Mouse (Mus musculus) forebrain, embryonic 12.5 days (tissue): Measurements from ENCODE around the gene Acan. TPM values are rescaled to one million over a fixed set of nuclear protein-coding genes. Genes with fewer than 3 reads are reported as not detected.

Source experiments
- ATAC-seq: fragments of 200-750 bp; cut with Nextera tagmentation; 2 replicates; pipeline ENCODE4 v1.8.0; 2017; ENCODE audit warnings: moderate TSS enrichment; ENCODE audit not compliant: low FRiP score
- H3K27ac ChIP-seq: fragments of 300-500 bp; sonication (generic); 2 replicates; pipeline ENCODE4 v1.5.1; 2016; ENCODE audit warnings: mild to moderate bottlenecking
- H3K27me3 ChIP-seq: fragments of 300-500 bp; sonication (generic); 2 replicates; pipeline ENCODE4 v1.6.1; 2016; ENCODE audit warnings: mild to moderate bottlenecking
- H3K36me3 ChIP-seq: fragments of 300-500 bp; sonication (generic); replicated peaks from 2 replicates; pipeline ENCODE4 v1.6.1; 2016; ENCODE audit warnings: mild to moderate bottlenecking
- H3K4me1 ChIP-seq: fragments of 300-500 bp; sonication (generic); 2 replicates; pipeline ENCODE4 v1.6.1; 2016
- H3K4me2 ChIP-seq: fragments of 300-500 bp; sonication (generic); 2 replicates; pipeline ENCODE4 v1.6.1; 2016; ENCODE audit warnings: mild to moderate bottlenecking, moderate library complexity
- H3K4me3 ChIP-seq: fragments of 300-500 bp; sonication (generic); replicated peaks from 2 replicates; pipeline ENCODE4 v1.5.1; 2016; ENCODE audit warnings: mild to moderate bottlenecking
- H3K9ac ChIP-seq: fragments of 300-500 bp; sonication (generic); 2 replicates; pipeline ENCODE4 v1.6.1; 2016; ENCODE audit warnings: mild to moderate bottlenecking
- H3K9me3 ChIP-seq: fragments of 300-500 bp; sonication (generic); 2 replicates; pipeline ENCODE4 v1.6.1; 2016
- WGBS: fragments of 180-500 bp; shearing (Covaris S2); methylation state at CpG from one replicate; pipeline ENCODE4 v1.1.7; 2016; 5-methylcytosine and 5-hydroxymethylcytosine counted together
- polyA plus RNA-seq: library from polyadenylated mRNA; unstranded; fragments of >200 nt; fragmentation: Nextera tagmentation; extraction: Ambion mirVana; gene quantifications from 2 replicates; pipeline ENCODE4 v1.2.1, GENCODE M21; 2016

Acan gene
- polyA plus RNA-seq, 1 experiment from 2014 or later = 0.63 TPM

DNA sequence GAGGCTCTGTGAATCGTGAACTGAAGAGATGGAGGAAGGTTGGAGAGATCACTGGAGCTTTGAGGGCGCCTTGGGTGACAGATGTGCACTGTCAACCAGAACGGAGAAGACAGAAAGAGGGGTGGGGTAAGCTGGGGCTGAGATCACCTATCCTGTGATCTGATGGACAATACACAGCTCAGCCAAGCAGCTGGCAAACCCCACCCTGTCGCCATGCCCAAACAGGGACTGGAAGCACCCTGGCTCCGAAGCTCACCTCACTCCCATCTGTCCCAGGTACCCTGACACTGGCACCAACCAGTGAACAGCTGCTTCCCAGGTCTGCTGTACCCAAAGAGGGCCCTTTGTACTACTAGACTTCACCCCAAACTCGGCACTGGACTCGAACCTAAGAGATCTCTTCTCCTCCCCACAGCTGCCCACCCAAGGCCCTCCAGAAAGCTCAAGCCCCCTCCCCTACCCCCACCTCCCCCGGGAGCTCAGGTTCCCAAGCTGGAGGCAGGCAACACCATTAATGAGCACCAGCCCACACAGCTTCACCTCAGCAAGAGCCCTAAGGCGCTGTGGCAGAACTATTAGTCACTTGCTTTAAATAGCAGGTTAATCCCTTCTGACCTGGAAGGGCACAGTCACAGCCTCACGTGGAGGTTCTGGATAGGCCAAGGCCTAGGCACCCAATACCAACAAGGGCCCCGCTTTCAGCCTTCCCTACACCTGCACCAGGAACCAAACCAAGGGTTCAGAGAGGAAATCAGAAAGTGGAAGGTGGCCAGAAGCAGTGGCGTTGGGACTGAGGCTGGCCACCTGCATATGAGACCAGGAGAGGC is 93.9 kb downstream of the Acan start:
- H3K36me3 ChIP-seq = 0 out of 2 replicates have a peak, but pooled peaks cover 3% of the 10 kb centered on the region
- H3K27me3 ChIP-seq = no peaks in the 10 kb centered on the region
- no peak for ATAC-seq
- H3K27ac ChIP-seq = no peak overlapping the region
- H3K4me2 ChIP-seq = peak overlapping the region; percentile 89
- peak overlapping the region; percentile 61; the same call in 1 of the 2 replicates for H3K4me3 ChIP-seq
- H3K4me1 ChIP-seq = peaks cover 30% of the 10 kb centered on the region
- peak overlapping the region; percentile 59; the same call in 1 of the 2 replicates for H3K9ac ChIP-seq
- no peaks in the 10 kb centered on the region for H3K9me3 ChIP-seq
- 52% methylated on average over 12 of the region's 12 CpGs for WGBS

DNA sequence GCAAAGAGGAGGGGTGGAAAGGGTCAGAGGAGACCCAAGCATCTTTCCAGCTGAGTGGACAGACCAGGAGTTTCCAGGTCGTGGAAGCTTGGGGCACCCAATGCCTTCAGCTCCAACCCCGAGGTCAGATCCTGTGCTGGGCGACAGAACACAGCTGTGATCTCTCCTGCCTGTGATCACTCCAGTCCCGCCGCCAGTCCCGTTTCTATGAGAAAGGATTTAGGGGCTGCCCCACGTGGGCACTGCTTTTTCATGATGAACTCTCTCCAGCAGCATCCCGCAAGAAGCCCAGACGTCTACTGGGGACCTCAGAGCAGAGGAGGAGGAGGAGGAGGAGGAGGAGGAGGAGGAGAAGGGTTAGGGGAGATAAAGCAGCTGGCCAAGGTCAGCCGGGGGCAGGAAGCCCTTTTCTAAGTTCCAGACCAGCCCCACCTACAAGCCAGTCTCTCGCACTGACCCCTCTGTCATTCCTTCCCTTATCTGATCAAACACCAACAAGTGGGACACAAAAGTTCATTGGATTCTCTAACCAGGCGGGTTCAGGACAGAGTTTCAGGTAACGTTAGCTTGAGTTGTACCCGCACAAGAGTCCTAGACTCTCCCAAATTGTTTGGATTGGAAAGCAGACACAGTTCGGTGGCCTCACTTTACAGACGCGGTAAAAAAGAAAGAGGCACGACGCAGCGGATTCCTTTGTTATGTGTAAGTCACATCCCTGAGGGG is 94.8 kb downstream of the Acan start:
- Histone ChIP-seq H3K4me3 (peak overlapping the region; percentile 61), H3K4me2 (peak overlapping the region; percentile 89), H3K9ac (peak overlapping the region; percentile 59), H3K27ac (no peak overlapping the region), H3K27me3 (no peaks in the 10 kb centered on the region), H3K9me3 (no peaks in the 10 kb centered on the region), H3K36me3 (0 out of 2 replicates have a peak, but pooled peaks cover 3% of the 10 kb centered on the region), H3K4me1 (peaks cover 30% of the 10 kb centered on the region)
- under 1% methylated on average over 18 of the region's 20 CpGs for WGBS
- ATAC-seq = no peak; the same call in 1 of the 2 replicates

DNA sequence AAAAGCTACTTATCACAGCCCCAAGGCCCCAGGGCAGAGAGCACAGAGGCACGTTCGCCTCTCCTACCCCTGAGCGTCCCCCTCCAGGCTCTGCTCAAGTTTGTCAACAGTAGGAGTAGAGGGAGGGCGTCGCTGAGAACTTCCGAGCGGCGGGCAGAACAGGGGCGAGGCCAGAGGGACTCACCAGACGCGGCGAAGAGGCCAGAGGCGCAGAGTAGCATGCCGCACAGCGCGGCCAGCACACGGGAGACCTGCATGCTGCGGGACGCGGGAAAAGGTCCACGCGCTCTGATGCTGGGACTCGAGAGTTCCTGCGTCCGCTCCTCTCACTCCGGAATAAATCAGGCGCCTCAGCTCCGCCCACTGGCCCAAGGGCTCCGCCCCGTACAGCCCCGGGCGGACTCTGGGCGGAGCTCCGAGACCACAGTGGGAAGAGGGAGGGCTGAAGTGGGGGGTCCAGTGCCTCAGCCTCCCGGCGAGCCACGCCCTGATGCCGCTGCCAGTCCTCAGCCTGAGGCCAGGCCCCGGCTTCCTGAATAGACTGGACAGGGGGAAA is 95.5 kb downstream of the Acan start, which contains the start of gene Mfge8:
Gene Mfge8 (minus strand): TSS at position 350 of the 556 bp plus-strand sequence.
- Histone ChIP-seq H3K36me3 (0 out of 2 replicates have a peak, but pooled peaks cover 3% of the 10 kb centered on the region), H3K9ac (peak within 1 kb of the TSS; percentile 59), H3K27me3 (no peaks in the 10 kb centered on the region), H3K27ac (no peak within 1 kb of the TSS), H3K4me3 (peak within 1 kb of the TSS; percentile 61), H3K4me2 (peak within 1 kb of the TSS; percentile 89), H3K4me1 (peaks cover 30% of the 10 kb centered on the region), H3K9me3 (no peaks in the 10 kb centered on the region)
- peak; percentile 95 for ATAC-seq
- under 1% methylated on average over 39 of the region's 39 CpGs for WGBS

DNA sequence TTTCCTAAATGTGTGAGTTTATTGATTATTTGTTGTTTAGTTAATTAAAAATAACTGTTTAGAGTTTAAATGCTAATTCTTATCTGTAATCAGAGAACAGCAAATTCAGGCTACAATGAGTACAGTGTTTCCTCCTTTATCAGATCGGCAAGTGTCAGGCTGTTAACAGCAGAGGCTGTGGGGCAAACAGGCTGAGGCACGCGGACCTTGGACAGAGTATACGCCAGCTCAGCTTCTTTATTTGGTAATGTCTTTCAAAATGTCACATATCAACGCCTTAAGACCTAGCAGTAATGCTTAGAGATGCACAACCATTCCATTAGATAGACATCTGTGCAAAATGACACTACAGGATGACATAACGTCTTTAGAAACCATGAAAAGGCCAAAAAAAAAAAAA is 96.2 kb downstream of the Acan start:
- 70% methylated on average over 6 of the region's 6 CpGs for WGBS
- 0 out of 2 replicates have a peak, but pooled peaks cover 2% of the 10 kb centered on the region for H3K27me3 ChIP-seq
- H3K4me1 ChIP-seq = peaks cover 30% of the 10 kb centered on the region
- ATAC-seq = no peak
- no peaks in the 10 kb centered on the region for H3K36me3 ChIP-seq
- H3K27ac ChIP-seq = no peak overlapping the region
- no peaks in the 10 kb centered on the region for H3K9me3 ChIP-seq
- H3K4me2 ChIP-seq = peak overlapping the region; percentile 89; the same call in 1 of the 2 replicates
- H3K9ac ChIP-seq = no peak overlapping the region
- no peak overlapping the region for H3K4me3 ChIP-seq

DNA sequence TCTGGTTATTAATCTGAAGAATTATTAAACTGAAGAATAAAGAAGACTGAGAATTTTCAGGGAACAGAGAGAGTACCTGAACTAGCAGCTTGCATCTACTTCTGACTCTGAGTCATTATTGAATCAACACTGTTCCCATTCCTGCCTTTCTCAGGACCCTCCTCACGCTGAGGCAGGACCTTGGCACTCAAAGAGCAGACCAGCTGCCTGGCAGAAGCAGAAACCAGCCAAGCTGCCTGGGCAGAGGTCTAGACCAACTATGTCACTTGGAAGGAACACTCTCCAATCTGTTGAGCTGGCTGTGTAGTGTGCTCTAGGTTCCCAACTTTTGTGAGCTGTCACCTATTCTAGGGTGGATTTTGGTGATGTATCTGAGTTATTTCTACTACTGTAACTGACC is 106.1 kb downstream of the Acan start:
- Histone ChIP-seq H3K4me3 (no peak overlapping the region), H3K27me3 (no peaks in the 10 kb centered on the region), H3K36me3 (no peaks in the 10 kb centered on the region), H3K4me1 (no peaks in the 10 kb centered on the region), H3K9me3 (no peaks in the 10 kb centered on the region), H3K9ac (no peak overlapping the region), H3K4me2 (no peak overlapping the region), H3K27ac (no peak overlapping the region)
- WGBS = 86% methylated on average over 1 of the region's 1 CpGs
- ATAC-seq = no peak

Other genes with a start within 250 kb of the Acan start
- gene Det1, start 206.2 kb upstream of the Acan start, polyA plus RNA-seq = 22.2 and 23.3 TPM in 2 replicates
- 55.2 and 57.4 TPM in 2 replicates for gene Aen, start 157.6 kb upstream of the Acan start, polyA plus RNA-seq
- gene Isg20, start 140.1 kb upstream of the Acan start, polyA plus RNA-seq = 0.29 TPM in 1 of 2 replicates, not detected in the other
- gene Hapln3, start 77.5 kb downstream of the Acan start, polyA plus RNA-seq = 1.5 and 1.8 TPM in 2 replicates
- 54.4 and 59.7 TPM in 2 replicates for gene Mfge8, start 95.6 kb downstream of the Acan start, polyA plus RNA-seq
- gene Abhd2, start 219.7 kb downstream of the Acan start, polyA plus RNA-seq = 12.1 and 15.3 TPM in 2 replicates